Mouse (Mus musculus) stomach, postnatal 0 days (tissue): ENCODE results near the gene Tmem201.

ENCODE experiments used
- CTCF ChIP-seq: IDR thresholded peaks from 2 replicates; pipeline ENCODE4 v1.5.1; 2016; ENCODE audit warnings: antibody characterized with exemption, low read depth, mild to moderate bottlenecking, moderate library complexity
- EP300 ChIP-seq: optimal IDR thresholded peaks from 2 replicates; pipeline ENCODE3; 2016; ENCODE audit warnings: antibody characterized with exemption

DNA sequence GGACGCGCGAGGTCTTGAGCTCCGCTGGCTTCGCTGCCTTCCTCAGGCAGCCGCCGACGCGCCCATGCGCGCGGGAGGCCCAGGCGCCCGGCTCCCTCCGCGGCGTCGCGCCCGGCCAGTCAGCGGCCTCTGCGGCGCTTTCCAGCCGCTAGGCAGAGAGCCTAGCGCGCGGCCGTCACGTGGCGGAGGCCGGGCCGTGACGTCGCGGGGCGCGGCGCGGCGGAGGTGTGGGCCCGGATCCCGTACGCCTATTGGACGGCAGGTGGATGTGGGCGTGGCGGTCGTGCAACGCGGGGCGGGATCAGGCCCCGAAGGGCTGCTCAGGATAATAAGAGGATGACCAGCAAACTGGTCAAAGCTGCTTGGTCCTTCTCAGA is 36.2 kb upstream of the Tmem201 start, which contains the start of gene Slc25a33:
- no peak for TF ChIP-seq CTCF
- TF ChIP-seq EP300 = no peak
